Mouse (Mus musculus): ENCODE data around the gene Gja5. TPM values are rescaled to one million over a fixed set of nuclear protein-coding genes. Genes with fewer than 3 reads are reported as not detected.

Gja5 gene
- polyA plus RNA-seq, 1 experiment from 2014 or later, result 10.6 TPM

DNA sequence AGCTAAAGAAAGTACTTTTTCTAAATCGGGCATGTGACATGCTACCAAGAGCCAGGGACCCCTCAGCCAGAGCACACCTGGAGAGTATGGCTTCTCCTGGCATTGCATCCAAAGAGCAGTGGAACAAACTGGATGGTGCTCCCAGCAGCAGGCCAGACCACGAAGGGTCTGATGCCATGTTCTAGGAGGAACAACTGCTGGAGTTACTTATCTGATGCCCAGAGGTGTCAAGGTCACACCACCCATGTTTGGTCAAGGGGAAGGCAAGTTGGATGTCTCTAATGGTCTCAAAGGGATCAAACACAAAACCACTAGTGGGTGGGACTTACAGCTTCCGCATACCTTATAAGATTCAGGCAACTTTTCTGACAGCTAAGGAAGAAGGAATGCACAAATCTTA is 74.5 kb downstream of the Gja5 start:
- H3K9ac ChIP-seq, result no peak overlapping the region
- H3K4me1 ChIP-seq, result peaks cover 6% of the 10 kb centered on the region; the same call in 1 of the 2 replicates
- ATAC-seq (ENCODE audit: insufficient number of reproducible peaks, insufficient read depth, low FRiP score, low TSS enrichment, low read depth), result no peak
- no peak overlapping the region for H3K4me2 ChIP-seq
- H3K4me3 ChIP-seq, result no peak overlapping the region
- H3K9me3 ChIP-seq, result no peaks in the 10 kb centered on the region
- H3K36me3 ChIP-seq, result no peaks in the 10 kb centered on the region
- H3K27ac ChIP-seq, result no peak overlapping the region
- WGBS, result 87% methylated on average over 3 of the region's 3 CpGs
- no peaks in the 10 kb centered on the region for H3K27me3 ChIP-seq

DNA sequence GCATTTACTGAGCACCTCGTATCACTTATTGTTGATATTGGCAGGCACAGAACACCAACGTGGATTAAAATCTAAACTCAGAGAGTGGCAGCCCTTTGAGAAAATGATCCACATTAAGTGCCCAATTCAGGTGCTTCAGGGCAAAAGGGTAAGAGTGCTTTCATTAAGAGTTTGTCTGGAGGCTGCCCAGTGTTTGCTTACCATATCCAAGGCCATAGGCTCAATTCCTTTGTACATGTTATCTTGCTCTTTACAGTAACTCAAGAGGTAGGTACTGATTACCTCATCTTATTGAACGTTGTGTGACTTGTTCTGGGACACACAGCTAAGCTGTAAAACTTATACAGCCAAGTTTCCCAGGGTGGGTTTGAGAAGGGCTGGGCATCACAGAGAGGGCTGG is 77.3 kb downstream of the Gja5 start:
- Histone ChIP-seq H3K4me2 (no peak overlapping the region), H3K9me3 (no peaks in the 10 kb centered on the region), H3K27ac (no peak overlapping the region), H3K4me3 (no peak overlapping the region), H3K4me1 (no peaks in the 10 kb centered on the region), H3K9ac (no peak overlapping the region), H3K27me3 (no peaks in the 10 kb centered on the region), H3K36me3 (no peaks in the 10 kb centered on the region)
- ATAC-seq (ENCODE audit: insufficient number of reproducible peaks, insufficient read depth, low FRiP score, low TSS enrichment, low read depth), result no peak
- 74% methylated on average over 3 of the region's 3 CpGs for WGBS

DNA sequence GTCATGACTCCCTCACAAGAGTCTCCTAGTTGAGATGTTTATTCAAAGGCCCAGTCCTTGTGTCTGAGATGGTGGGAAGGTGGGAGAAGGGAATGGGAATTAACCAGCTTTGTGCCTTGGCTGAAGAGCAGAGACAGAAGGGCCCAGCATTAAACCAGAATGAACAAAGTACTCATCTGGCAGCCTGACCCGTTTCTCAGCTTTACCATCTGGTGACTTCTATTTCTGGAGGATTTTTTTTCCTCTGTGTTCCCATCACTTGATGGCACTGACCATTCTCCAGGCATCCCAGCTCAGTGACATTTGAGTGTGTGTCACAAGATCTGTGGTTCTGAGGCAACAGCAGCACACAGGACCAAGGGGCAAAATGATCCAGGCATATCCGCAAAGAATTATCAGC is 78.2 kb downstream of the Gja5 start:
- no peaks in the 10 kb centered on the region for H3K9me3 ChIP-seq
- H3K27me3 ChIP-seq, result no peaks in the 10 kb centered on the region
- no peaks in the 10 kb centered on the region for H3K36me3 ChIP-seq
- H3K27ac ChIP-seq, result no peak overlapping the region
- no peak overlapping the region for H3K9ac ChIP-seq
- no peak overlapping the region for H3K4me2 ChIP-seq
- WGBS, result 88% methylated on average over 2 of the region's 2 CpGs
- H3K4me3 ChIP-seq, result no peak overlapping the region
- no peaks in the 10 kb centered on the region for H3K4me1 ChIP-seq
- no peak for ATAC-seq (ENCODE audit: insufficient number of reproducible peaks, insufficient read depth, low FRiP score, low TSS enrichment, low read depth)

DNA sequence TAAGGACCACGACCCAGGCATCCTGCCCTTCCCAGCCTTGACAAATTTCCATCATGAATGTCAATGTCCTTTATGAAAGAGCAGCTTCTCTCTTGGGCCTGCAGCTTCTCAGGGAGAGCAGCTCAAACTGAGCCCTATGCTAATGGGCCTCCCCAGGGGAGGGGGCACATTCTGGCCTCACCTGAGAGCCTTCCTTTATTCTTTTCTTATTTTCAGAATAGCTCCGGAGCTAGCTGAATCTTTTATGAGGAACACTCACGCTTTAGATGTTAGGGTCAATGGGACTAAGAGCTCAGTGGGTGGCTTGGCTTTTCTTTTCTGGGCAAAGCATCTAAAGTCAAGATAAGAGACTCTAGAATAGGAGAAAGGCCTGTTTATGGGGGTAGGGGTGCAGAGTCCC is 88.0 kb downstream of the Gja5 start:
- Histone ChIP-seq H3K9me3 (no peaks in the 10 kb centered on the region), H3K9ac (no peak overlapping the region), H3K27ac (no peak overlapping the region), H3K36me3 (no peaks in the 10 kb centered on the region), H3K4me3 (no peak overlapping the region), H3K4me2 (no peak overlapping the region), H3K4me1 (no peaks in the 10 kb centered on the region; the same call in 1 of the 2 replicates), H3K27me3 (no peaks in the 10 kb centered on the region)
- whole genome bisulfite sequencing, result 39% methylated on average over 3 of the region's 3 CpGs
- no peak for ATAC-seq (ENCODE audit: insufficient number of reproducible peaks, insufficient read depth, low FRiP score, low TSS enrichment, low read depth)

DNA sequence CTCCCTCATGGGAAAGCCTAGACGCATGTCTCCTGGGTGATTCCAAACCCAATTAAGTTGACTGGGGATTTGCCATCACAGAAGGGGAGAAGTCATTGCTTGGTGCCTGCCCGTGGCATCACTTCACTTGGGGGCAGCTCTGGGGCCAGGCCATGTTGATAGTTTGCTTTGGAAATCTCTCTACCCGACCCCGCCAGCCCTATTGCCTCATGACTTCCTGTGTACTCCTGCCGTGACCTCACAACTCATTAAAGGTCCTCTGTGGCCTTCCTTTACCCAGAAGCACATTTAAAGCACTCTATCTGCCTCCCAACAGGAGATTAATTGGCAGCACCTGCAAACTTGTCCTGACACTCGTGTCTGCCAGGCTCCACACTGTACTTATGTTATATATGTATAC is 93.3 kb downstream of the Gja5 start:
- ATAC-seq (ENCODE audit: insufficient number of reproducible peaks, insufficient read depth, low FRiP score, low TSS enrichment, low read depth), result no peak
- no peak overlapping the region for H3K9ac ChIP-seq
- no peaks in the 10 kb centered on the region for H3K9me3 ChIP-seq
- WGBS, result 42% methylated on average over 6 of the region's 6 CpGs
- no peaks in the 10 kb centered on the region for H3K4me1 ChIP-seq
- H3K4me2 ChIP-seq, result no peak overlapping the region
- no peaks in the 10 kb centered on the region for H3K36me3 ChIP-seq
- H3K27ac ChIP-seq, result no peak overlapping the region
- H3K4me3 ChIP-seq, result no peak overlapping the region
- H3K27me3 ChIP-seq, result no peaks in the 10 kb centered on the region

DNA sequence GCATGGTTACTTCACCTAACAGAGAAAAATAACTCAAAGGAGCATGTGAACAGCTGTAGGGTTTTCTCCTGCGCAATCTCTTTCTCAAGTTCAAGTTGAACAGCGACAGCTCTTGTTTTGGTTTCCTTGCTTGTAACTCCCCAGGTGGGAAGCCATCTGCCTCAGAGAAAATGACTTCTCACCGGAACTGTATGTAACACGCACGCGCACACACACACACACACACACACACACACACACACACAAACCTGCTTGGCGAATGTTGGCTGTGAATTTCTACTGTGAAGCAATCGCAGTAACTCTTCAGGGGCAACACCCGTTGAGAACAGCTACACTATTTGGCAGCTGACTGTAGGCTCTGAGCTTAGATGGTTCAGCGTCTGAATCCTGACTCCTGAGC is 98.6 kb downstream of the Gja5 start:
- H3K27me3 ChIP-seq, result no peaks in the 10 kb centered on the region
- H3K36me3 ChIP-seq, result no peaks in the 10 kb centered on the region
- no peaks in the 10 kb centered on the region for H3K9me3 ChIP-seq
- H3K27ac ChIP-seq, result no peak overlapping the region
- 96% methylated on average over 10 of the region's 10 CpGs for WGBS
- H3K9ac ChIP-seq, result no peak overlapping the region
- H3K4me1 ChIP-seq, result no peaks in the 10 kb centered on the region
- no peak overlapping the region for H3K4me2 ChIP-seq
- no peak overlapping the region for H3K4me3 ChIP-seq
- no peak for ATAC-seq (ENCODE audit: insufficient number of reproducible peaks, insufficient read depth, low FRiP score, low TSS enrichment, low read depth)

DNA sequence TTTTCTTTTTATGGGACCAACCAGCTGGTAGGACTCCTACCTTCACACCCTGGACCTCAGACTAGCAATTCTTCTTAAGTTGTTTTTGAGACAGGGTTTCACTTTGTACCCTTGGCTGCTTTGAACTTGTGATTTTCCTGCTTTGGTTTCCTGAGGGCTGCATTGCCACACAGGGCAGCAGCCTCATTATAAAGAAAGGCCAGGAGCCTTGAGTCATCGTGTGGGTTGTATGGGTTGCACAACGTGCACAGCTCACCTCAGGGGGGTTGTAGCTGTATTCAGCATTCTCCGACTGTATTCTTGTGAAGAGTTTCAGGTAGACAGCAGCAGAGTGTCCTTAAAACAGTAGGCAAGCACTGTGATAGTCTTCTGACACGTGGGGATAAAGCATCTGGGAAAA is 100.0 kb downstream of the Gja5 start:
- H3K9ac ChIP-seq, result no peak overlapping the region
- H3K9me3 ChIP-seq, result no peaks in the 10 kb centered on the region
- H3K27ac ChIP-seq, result no peak overlapping the region
- WGBS, result 79% methylated on average over 4 of the region's 4 CpGs
- no peaks in the 10 kb centered on the region; the same call in 1 of the 2 replicates for H3K27me3 ChIP-seq
- no peaks in the 10 kb centered on the region for H3K36me3 ChIP-seq
- H3K4me2 ChIP-seq, result no peak overlapping the region
- ATAC-seq (ENCODE audit: insufficient number of reproducible peaks, insufficient read depth, low FRiP score, low TSS enrichment, low read depth), result no peak
- no peaks in the 10 kb centered on the region for H3K4me1 ChIP-seq
- H3K4me3 ChIP-seq, result no peak overlapping the region

DNA sequence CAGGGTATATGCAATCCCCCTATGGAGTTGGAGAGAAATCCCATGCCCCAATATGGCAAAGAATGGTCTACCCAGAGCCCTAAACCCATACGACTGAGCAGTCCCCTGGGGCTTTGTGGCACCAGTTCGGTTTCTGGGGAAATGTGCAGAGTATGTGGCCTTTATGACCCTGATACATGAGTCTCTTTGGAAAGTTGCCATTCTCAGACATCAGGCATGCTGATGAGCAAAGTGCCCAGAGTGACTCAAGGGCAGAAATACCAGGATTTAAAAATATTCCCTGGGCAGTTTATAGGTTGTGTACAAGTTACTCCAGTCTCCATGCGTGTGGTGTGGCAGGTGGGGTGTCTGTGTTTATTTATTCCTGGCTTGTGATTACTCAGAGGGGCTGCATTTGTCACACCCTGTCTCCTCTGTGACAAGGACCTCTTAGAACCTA is 102.5 kb downstream of the Gja5 start:
- whole genome bisulfite sequencing, result 49% methylated on average over 3 of the region's 3 CpGs
- Histone ChIP-seq H3K27me3 (no peaks in the 10 kb centered on the region; the same call in 1 of the 2 replicates), H3K27ac (no peak overlapping the region), H3K9me3 (no peaks in the 10 kb centered on the region), H3K4me2 (no peak overlapping the region), H3K9ac (no peak overlapping the region), H3K36me3 (no peaks in the 10 kb centered on the region), H3K4me3 (no peak overlapping the region), H3K4me1 (no peaks in the 10 kb centered on the region)
- no peak for ATAC-seq (ENCODE audit: insufficient number of reproducible peaks, insufficient read depth, low FRiP score, low TSS enrichment, low read depth)

DNA sequence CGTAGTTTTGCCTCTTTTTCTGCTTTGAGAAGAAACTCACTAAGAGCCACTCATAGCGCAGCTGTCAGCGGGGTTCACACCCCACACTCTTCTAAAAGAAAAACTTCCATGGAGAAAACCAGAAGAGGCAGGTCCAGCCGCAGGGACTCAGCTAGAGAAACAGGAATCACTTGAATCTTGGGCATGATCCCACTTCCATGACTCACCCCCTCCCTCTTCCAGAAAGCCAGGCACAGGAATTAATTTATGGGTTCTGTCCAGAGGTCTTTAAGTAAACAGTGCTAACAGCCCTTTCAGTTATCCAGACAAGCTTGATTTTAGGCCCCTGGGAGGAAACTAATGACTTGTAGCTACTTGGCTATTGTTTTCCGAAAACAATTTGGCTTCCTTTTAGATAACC is 120.7 kb downstream of the Gja5 start:
- no peak overlapping the region for H3K27ac ChIP-seq
- no peak for ATAC-seq (ENCODE audit: insufficient number of reproducible peaks, insufficient read depth, low FRiP score, low TSS enrichment, low read depth)

DNA sequence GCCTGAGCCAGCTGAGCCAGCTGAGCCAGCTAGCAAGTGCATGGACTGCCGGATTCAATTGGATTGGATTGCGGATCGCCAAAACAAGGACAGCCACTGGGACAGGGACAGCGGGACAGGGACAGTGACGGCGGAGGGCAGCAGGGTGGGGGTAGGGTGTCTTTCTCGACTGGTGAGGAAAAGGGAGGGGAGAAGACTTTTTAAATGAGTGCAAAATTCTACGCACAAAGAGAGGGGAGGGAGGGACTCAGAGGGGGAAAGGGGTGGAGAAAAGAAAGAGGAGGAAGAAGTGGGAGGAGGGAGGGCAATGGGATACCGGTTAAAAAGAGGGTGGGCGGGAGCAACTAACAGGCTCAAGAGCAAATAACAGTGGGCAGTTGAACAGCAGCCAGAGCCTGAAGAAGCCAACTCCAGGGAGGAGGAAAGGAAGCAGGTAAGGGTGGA is 127.6 kb downstream of the Gja5 start:
- Histone ChIP-seq H3K9me3 (no peaks in the 10 kb centered on the region), H3K27ac (0 out of 2 replicates have a peak overlapping the region, but pooled peaks have one; percentile 35), H3K36me3 (no peaks in the 10 kb centered on the region), H3K4me1 (peaks cover 8% of the 10 kb centered on the region; the same call in 1 of the 2 replicates), H3K27me3 (0 out of 2 replicates have a peak, but pooled peaks cover 3% of the 10 kb centered on the region), H3K4me3 (peak overlapping the region; percentile 40), H3K9ac (peak overlapping the region; percentile 65), H3K4me2 (peak overlapping the region; percentile 63)
- ATAC-seq (ENCODE audit: insufficient number of reproducible peaks, insufficient read depth, low FRiP score, low TSS enrichment, low read depth), result no peak
- WGBS, result 0% methylated on average over 10 of the region's 10 CpGs

More for the DNA sequence above, 120.7 kb downstream of the Gja5 start:
- H3K9me3 ChIP-seq, result no peaks in the 10 kb centered on the region
- H3K4me1 ChIP-seq, result no peaks in the 10 kb centered on the region
- H3K4me3 ChIP-seq, result no peak overlapping the region
- H3K4me2 ChIP-seq, result no peak overlapping the region
- no peaks in the 10 kb centered on the region for H3K36me3 ChIP-seq
- no peak overlapping the region for H3K9ac ChIP-seq
- 63% methylated on average over 5 of the region's 5 CpGs for WGBS
- no peaks in the 10 kb centered on the region for H3K27me3 ChIP-seq

DNA sequence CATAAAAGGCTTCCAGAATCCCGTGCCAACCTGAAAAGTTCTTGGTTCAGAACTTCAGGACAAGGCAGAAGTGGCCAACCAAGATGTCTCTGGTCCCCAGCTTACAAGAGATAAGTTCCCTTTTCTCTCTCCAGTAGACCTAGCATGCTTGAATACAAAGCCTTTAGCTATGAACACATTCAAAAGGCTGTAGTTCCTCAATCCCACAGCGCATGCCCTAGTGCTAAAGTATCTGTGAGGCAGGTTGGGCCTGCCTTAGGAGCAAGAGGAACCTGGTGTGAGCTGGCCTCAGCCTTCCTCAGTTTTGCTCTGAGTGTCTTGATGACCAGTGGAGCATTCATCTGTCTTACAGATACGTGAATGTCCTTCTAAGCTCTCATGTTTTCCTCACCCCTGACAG is 131.1 kb downstream of the Gja5 start:
- H3K4me2 ChIP-seq, result no peak overlapping the region
- ATAC-seq (ENCODE audit: insufficient number of reproducible peaks, insufficient read depth, low FRiP score, low TSS enrichment, low read depth), result no peak
- H3K27me3 ChIP-seq, result 0 out of 2 replicates have a peak, but pooled peaks cover 3% of the 10 kb centered on the region

DNA sequence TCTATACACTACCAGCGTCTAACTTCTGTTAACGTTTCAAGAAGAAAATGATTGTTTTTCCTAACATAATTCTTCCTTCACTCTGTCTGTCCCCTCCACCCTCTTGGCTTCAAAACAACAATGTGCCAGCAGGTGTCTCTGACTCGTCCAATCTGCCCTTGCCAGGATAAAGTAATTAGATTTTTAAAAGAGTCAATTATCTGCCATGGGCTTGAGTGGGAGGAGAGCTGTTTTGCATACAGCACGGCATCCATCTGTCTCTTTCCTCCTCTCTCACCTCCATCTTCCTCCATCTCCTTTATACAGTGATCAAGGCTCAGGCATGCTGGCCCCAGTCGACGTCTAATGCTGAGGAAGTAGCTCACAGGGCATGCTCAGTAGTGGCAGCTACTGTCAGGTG is 132.6 kb downstream of the Gja5 start:
- 63% methylated on average over 6 of the region's 6 CpGs for WGBS
- Histone ChIP-seq H3K9me3 (no peaks in the 10 kb centered on the region), H3K4me1 (peaks cover 4% of the 10 kb centered on the region; the same call in 1 of the 2 replicates), H3K9ac (no peak overlapping the region), H3K4me3 (no peak overlapping the region), H3K4me2 (no peak overlapping the region), H3K27me3 (0 out of 2 replicates have a peak, but pooled peaks cover 3% of the 10 kb centered on the region), H3K27ac (no peak overlapping the region), H3K36me3 (no peaks in the 10 kb centered on the region)
- ATAC-seq (ENCODE audit: insufficient number of reproducible peaks, insufficient read depth, low FRiP score, low TSS enrichment, low read depth), result no peak

More for the DNA sequence above, 131.1 kb downstream of the Gja5 start:
- 91% methylated on average over 3 of the region's 3 CpGs for WGBS
- H3K9me3 ChIP-seq, result no peaks in the 10 kb centered on the region
- H3K4me1 ChIP-seq, result peaks cover 8% of the 10 kb centered on the region; the same call in 1 of the 2 replicates
- no peak overlapping the region for H3K9ac ChIP-seq
- H3K27ac ChIP-seq, result no peak overlapping the region
- no peak overlapping the region for H3K4me3 ChIP-seq
- H3K36me3 ChIP-seq, result no peaks in the 10 kb centered on the region
